Mouse (Mus musculus) erythroblast, embryonic 14.5 days (primary cell): ENCODE data around the gene Xylt1.

Experiments used
- GATA1 ChIP-seq: IDR thresholded peaks from 2 replicates; pipeline ENCODE4 v1.6.1; 2012; ENCODE audit warnings: low read length, inconsistent platforms, mixed read lengths
- TAL1 ChIP-seq: IDR thresholded peaks from 3 replicates; pipeline ENCODE4 v1.6.1; 2012; ENCODE audit warnings: low read length, inconsistent platforms, mixed read lengths

GRCm38 (mm10) chr7:117720426-117720825 is 339.6 kb downstream of the Xylt1 start:
- TF ChIP-seq TAL1 (no peak), GATA1 (no peak)
